Mouse (Mus musculus): Measurements from ENCODE around the gene Rsph10b.

- TF ChIP-seq CTCF (conservative IDR thresholded peaks at IDR 0.05; ENCODE audit: insufficient read depth, insufficient read length, low read depth, low read length) (no peak), POLR2A (IDR thresholded peaks at IDR 0.05; ENCODE audit: low read depth, low read length) (no peak)
Observed at GRCm38 (mm10) chr5:143908926-143909325, 23.9 kb upstream of the Rsph10b start.

Data from kidney, adult 2 months (tissue).